Mouse (Mus musculus) E14TG2a.4 (cell line): ENCODE data around the gene Zfp526.

ENCODE experiments used
- CTCF ChIP-seq: conservative IDR thresholded peaks from 2 replicates; pipeline ENCODE4 v1.5.1; 2014; ENCODE audit warnings: low read length
- POU5F1 ChIP-seq: IDR thresholded peaks from 2 replicates; pipeline ENCODE4 v1.6.1; 2014; ENCODE audit warnings: low read length, borderline replicate concordance

DNA sequence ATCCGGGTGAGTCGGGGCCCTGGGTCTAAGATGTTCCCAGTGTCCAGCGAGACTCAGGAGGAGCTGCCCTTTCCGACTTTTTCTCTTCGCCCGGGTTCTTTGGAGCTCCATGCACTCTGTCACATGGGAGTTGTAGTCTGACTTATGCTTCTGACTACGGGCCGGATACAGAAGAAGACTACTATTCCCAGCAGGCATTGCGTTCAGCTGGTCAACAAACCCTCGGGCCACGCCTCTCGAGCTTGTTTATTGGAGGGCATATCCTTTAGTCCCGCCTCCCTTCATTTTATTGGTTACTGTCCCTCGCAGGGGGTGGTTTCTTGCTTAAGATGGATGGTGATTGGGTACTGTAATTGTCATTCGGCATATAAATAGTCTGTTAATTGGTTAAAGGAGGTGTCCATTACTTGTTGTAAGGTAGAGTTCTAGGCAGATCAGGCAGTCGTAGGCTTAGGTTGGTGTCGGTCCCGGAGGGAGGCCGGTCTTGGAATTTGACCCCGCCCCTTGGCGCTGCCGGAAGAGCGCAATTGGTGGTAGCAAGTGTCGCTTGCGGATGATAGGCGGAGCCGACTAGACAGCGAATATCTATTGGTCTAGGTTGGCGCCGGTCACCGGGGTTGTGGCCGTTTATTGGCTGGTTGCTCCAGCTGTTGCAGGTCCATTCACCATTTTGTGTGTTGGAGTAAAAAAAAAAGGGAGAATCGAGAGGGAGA, 46.7 kb downstream of the Zfp526 start:
- TF ChIP-seq CTCF (no peak), POU5F1 (no peak)
